Mouse (Mus musculus): ENCODE data around the gene Fhl5. TPM values are rescaled to one million over a fixed set of nuclear protein-coding genes. Genes with fewer than 3 reads are reported as not detected.

Gene Fhl5
- polyA plus RNA-seq (2015; fragmentation: Nextera tagmentation; extraction: Ambion mirVana), result 0.18 TPM in 1 of 2 replicates, not detected in the other

GRCm38 (mm10) chr4:25242776-25243175 is at the start of gene Fhl5:
TSS of gene Fhl5 (minus strand) at chr4:25242876.

GRCm38 (mm10) chr4:25281671-25282038 is 39.0 kb upstream of the Fhl5 start, which contains the start of gene Ufl1:
TSS of gene Ufl1 (minus strand) at chr4:25281821.

Other genes with a start within 250 kb of the Fhl5 start
- gene Ufl1, start 38.9 kb upstream of the Fhl5 start, polyA plus RNA-seq (2015; fragmentation: Nextera tagmentation; extraction: Ambion mirVana), result 49.2 and 52.5 TPM in 2 replicates

All from neural tube, postnatal 0 days (tissue).